ENCODE assay signal across 17 mouse cellular contexts in the genomic region with DNA sequence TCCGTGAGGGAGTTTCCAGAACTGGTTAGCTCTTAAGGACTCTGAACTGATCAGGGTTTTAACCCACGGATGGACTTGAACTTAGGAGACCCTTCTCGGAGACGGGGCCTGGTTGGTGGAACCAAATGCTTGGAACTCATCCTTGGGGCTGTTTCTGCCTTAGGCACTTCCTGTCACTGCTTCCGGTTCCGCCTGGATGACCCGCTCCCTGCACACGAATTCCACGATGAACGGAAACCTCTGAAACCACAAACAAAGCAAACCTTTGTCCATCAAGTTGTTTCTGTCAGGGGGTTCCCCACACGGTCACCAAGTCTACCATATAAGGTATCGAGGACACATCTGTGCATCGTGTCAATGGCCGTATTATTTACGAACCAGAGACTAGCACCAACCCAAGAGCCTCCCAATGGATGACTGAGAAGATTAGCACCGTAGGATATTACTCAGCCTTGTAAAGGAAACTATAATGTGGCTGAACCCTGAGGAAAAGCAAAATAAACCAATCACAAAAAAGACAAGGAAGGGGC. TPM values are rescaled to one million over a fixed set of nuclear protein-coding genes. Genes with fewer than 3 reads are reported as not detected.
DNase-seq lines count a peak whose midpoint lies in the region; ATAC-seq and TF ChIP-seq lines count a peak whose summit lies in the region.
"Had no signal": no experiment of that assay in that cellular context is flagged by ENCODE, and none has a peak within 500 bp of the region (broad histone marks: within the 10 kb centered on the region; RNA-seq: fewer than 3 reads in every experiment).

No protein-coding gene starts in this region.

- ATAC-seq in liver, embryonic 11.5 days (replicated peaks; ENCODE audit: low FRiP score), result no peak
- no peak for ATAC-seq in forebrain, embryonic 14.5 days
- no peak for ATAC-seq in hindbrain, postnatal 0 days
- ATAC-seq: intestine, embryonic 15.5 days; Patski had no signal

- peak; percentile 33 for DNase-seq in embryo, embryonic 10.5 days (ENCODE audit: low spot score)
- no peak for DNase-seq in embryo, embryonic 9.5 days (ENCODE audit: extremely low spot score)
- no peak for DNase-seq in liver, embryonic 11.5 days (ENCODE audit: low spot score)
- DNase-seq in liver, result no peak
- no peak for DNase-seq in forebrain, embryonic 14.5 days (ENCODE audit: low spot score)
- DNase-seq in T-cell, adult 2 months (ENCODE audit: low spot score), result no peak
- DNase-seq in hindbrain, postnatal 0 days (ENCODE audit: low spot score), result no peak
- no peak for DNase-seq in heart, adult 9 months (ENCODE audit: low spot score in 2 of 2)
- DNase-seq: lung, postnatal 36 days; spleen, adult 18-20 months had no signal

- 53% methylated on average over 16 of the region's 16 CpGs for WGBS in liver, embryonic 11.5 days
- 74% methylated on average over 16 of the region's 16 CpGs for WGBS in forebrain, embryonic 14.5 days
- 76% methylated on average over 16 of the region's 16 CpGs for WGBS in hindbrain, postnatal 0 days

- no peak overlapping the region for H3K4me3 ChIP-seq in liver, embryonic 11.5 days (ENCODE audit: low read depth, low read length)
- H3K4me3 ChIP-seq in forebrain, embryonic 14.5 days (ENCODE audit: low read depth, low read length), result no peak overlapping the region
- H3K4me3 ChIP-seq in hindbrain, postnatal 0 days (ENCODE audit: low read length), result no peak overlapping the region
- H3K4me3 ChIP-seq: heart, embryonic 15.5 days; intestine, embryonic 15.5 days; limb, embryonic 10.5 days; midbrain, embryonic 12.5 days had no signal

- peaks cover 6% of the 10 kb centered on the region; the same call in 1 of the 2 replicates for H3K4me1 ChIP-seq in liver, embryonic 11.5 days (replicated peaks; ENCODE audit: control insufficient read depth, insufficient read depth, low read length)
- H3K4me1 ChIP-seq in forebrain, embryonic 14.5 days (ENCODE audit: control insufficient read depth, insufficient read depth, low read length), result no peaks in the 10 kb centered on the region
- no peaks in the 10 kb centered on the region for H3K4me1 ChIP-seq in hindbrain, postnatal 0 days (ENCODE audit: insufficient read depth, low read length)
- H3K4me1 ChIP-seq: intestine, embryonic 15.5 days; midbrain, embryonic 12.5 days had no signal

- TF ChIP-seq CTCF in hindbrain, postnatal 0 days (IDR thresholded peaks at IDR 0.05; ENCODE audit: low read depth), result no peak

- H3K9ac ChIP-seq in liver, embryonic 11.5 days (ENCODE audit: low read depth, low read length), result no peak overlapping the region
- no peak overlapping the region for H3K9ac ChIP-seq in forebrain, embryonic 14.5 days (ENCODE audit: low read length)
- no peak overlapping the region for H3K9ac ChIP-seq in hindbrain, postnatal 0 days (replicated peaks; ENCODE audit: low read length)
- H3K9ac ChIP-seq: heart, embryonic 15.5 days; intestine, embryonic 15.5 days; midbrain, embryonic 12.5 days had no signal

- no peaks in the 10 kb centered on the region for H3K27me3 ChIP-seq in liver, embryonic 11.5 days (replicated peaks; ENCODE audit: control insufficient read depth, insufficient read depth, low read length)
- no peaks in the 10 kb centered on the region for H3K27me3 ChIP-seq in forebrain, embryonic 14.5 days (replicated peaks; ENCODE audit: control insufficient read depth, insufficient read depth, low read length)
- H3K27me3 ChIP-seq in hindbrain, postnatal 0 days (ENCODE audit: insufficient read depth, low read length), result no peaks in the 10 kb centered on the region
- H3K27me3 ChIP-seq: heart, embryonic 15.5 days; intestine, embryonic 15.5 days; midbrain, embryonic 12.5 days; Patski had no signal

- H3K4me2 ChIP-seq in liver, embryonic 11.5 days, result peak overlapping the region; percentile 31; the same call in 1 of the 2 replicates
- 0 out of 2 replicates have a peak overlapping the region, but pooled peaks have one; percentile 9 for H3K4me2 ChIP-seq in forebrain, embryonic 14.5 days (ENCODE audit: low read length)
- no peak overlapping the region for H3K4me2 ChIP-seq in hindbrain, postnatal 0 days (ENCODE audit: low read depth, low read length)
- H3K4me2 ChIP-seq: heart, embryonic 15.5 days; intestine, embryonic 15.5 days; midbrain, embryonic 12.5 days had no signal

- H3K9me3 ChIP-seq in liver, embryonic 11.5 days (ENCODE audit: control insufficient read depth, low read length), result no peaks in the 10 kb centered on the region
- no peaks in the 10 kb centered on the region for H3K9me3 ChIP-seq in forebrain, embryonic 14.5 days (replicated peaks; ENCODE audit: control insufficient read depth, low read length)
- no peaks in the 10 kb centered on the region for H3K9me3 ChIP-seq in hindbrain, postnatal 0 days (ENCODE audit: low read length)
- H3K9me3 ChIP-seq: heart, embryonic 15.5 days; intestine, embryonic 15.5 days; limb, embryonic 10.5 days; midbrain, embryonic 12.5 days had no signal

- no peak overlapping the region for H3K27ac ChIP-seq in liver, embryonic 11.5 days (ENCODE audit: low read depth, low read length)
- H3K27ac ChIP-seq in forebrain, embryonic 14.5 days (ENCODE audit: low read depth, low read length), result no peak overlapping the region
- no peak overlapping the region for H3K27ac ChIP-seq in hindbrain, postnatal 0 days
- H3K27ac ChIP-seq: heart, embryonic 15.5 days; intestine, embryonic 15.5 days; limb, embryonic 10.5 days; midbrain, embryonic 12.5 days; stomach, postnatal 0 days had no signal

- no peaks in the 10 kb centered on the region for H3K36me3 ChIP-seq in liver, embryonic 11.5 days (ENCODE audit: control insufficient read depth, insufficient read depth, low read length)
- no peaks in the 10 kb centered on the region for H3K36me3 ChIP-seq in forebrain, embryonic 14.5 days (ENCODE audit: control insufficient read depth, insufficient read depth, low read length)
- no peaks in the 10 kb centered on the region for H3K36me3 ChIP-seq in hindbrain, postnatal 0 days (ENCODE audit: insufficient read depth, low read length)
- H3K36me3 ChIP-seq: heart, embryonic 15.5 days; intestine, embryonic 15.5 days; limb, embryonic 10.5 days; midbrain, embryonic 12.5 days had no signal

RNA-seq across cellular contexts. Expression of gene Scarb1, which starts 20.2 kb away (rescaled TPM):
- 104 and 108 TPM in 2 replicates for polyA plus RNA-seq in liver, embryonic 11.5 days (2014; fragmentation: Nextera tagmentation; extraction: Ambion mirVana)
- polyA plus RNA-seq in forebrain, embryonic 14.5 days (2014; fragmentation: Nextera tagmentation; extraction: Ambion mirVana), result 17.6 and 21.7 TPM in 2 replicates
- total RNA-seq in hindbrain, postnatal 0 days (2014; rRNA removed), result 70.3 and 71.7 TPM in 2 replicates
- 53.9 and 56.1 TPM in 2 replicates for polyA plus RNA-seq in hindbrain, postnatal 0 days (2015; fragmentation: Nextera tagmentation; extraction: Ambion mirVana)

RNA-seq across cellular contexts. Expression of gene Gm10382, which starts 28.1 kb away (rescaled TPM):
- polyA plus RNA-seq in liver, embryonic 11.5 days (2014; fragmentation: Nextera tagmentation; extraction: Ambion mirVana), result 0.18 and 0.34 TPM in 2 replicates
- 0.33 TPM in 1 of 2 replicates, not detected in the other for polyA plus RNA-seq in forebrain, embryonic 14.5 days (2014; fragmentation: Nextera tagmentation; extraction: Ambion mirVana)
- 1.3 TPM in 1 of 2 replicates, not detected in the other for total RNA-seq in hindbrain, postnatal 0 days (2014; rRNA removed)
- 0.48 and 0.66 TPM in 2 replicates for polyA plus RNA-seq in hindbrain, postnatal 0 days (2015; fragmentation: Nextera tagmentation; extraction: Ambion mirVana)
- total RNA-seq: layer of hippocampus, postnatal 36 days had no signal

RNA-seq across cellular contexts. Expression of gene Ubc, which starts 29.0 kb away (rescaled TPM):
- polyA plus RNA-seq in liver, embryonic 11.5 days (2014; fragmentation: Nextera tagmentation; extraction: Ambion mirVana), result 772 and 827 TPM in 2 replicates
- polyA plus RNA-seq in forebrain, embryonic 14.5 days (2014; fragmentation: Nextera tagmentation; extraction: Ambion mirVana), result 981 and 1,199 TPM in 2 replicates
- total RNA-seq in hindbrain, postnatal 0 days (2014; rRNA removed), result 911 and 1,042 TPM in 2 replicates
- polyA plus RNA-seq in hindbrain, postnatal 0 days (2015; fragmentation: Nextera tagmentation; extraction: Ambion mirVana), result 1,155 and 1,219 TPM in 2 replicates
